Mouse (Mus musculus) embryonic facial prominence, embryonic 15.5 days (tissue): ENCODE measurements around the gene Rab5c. TPM values are rescaled to one million over a fixed set of nuclear protein-coding genes. Genes with fewer than 3 reads are reported as not detected.

Experiments
- ATAC-seq: fragments of 200-750 bp; cut with Nextera tagmentation; 2 replicates; pipeline ENCODE4 v1.8.0; 2017; ENCODE audit warnings: low read depth, moderate TSS enrichment; ENCODE audit not compliant: insufficient number of reproducible peaks, low FRiP score, low TSS enrichment
- H3K27ac ChIP-seq: fragments of 300-500 bp; sonication (generic); replicated peaks from 2 replicates; pipeline ENCODE4 v1.5.1; 2015; ENCODE audit warnings: mild to moderate bottlenecking, inconsistent platforms
- H3K27me3 ChIP-seq: fragments of 300-500 bp; sonication (generic); 2 replicates; pipeline ENCODE4 v1.6.1; 2015; ENCODE audit warnings: inconsistent platforms
- H3K36me3 ChIP-seq: fragments of 300-500 bp; sonication (generic); 2 replicates; pipeline ENCODE4 v1.6.1; 2015; ENCODE audit warnings: mild to moderate bottlenecking, inconsistent platforms
- H3K4me1 ChIP-seq: fragments of 300-500 bp; sonication (generic); 2 replicates; pipeline ENCODE4 v1.6.1; 2015; ENCODE audit warnings: inconsistent platforms
- H3K4me2 ChIP-seq: fragments of 300-500 bp; sonication (generic); replicated peaks from 2 replicates; pipeline ENCODE4 v1.6.1; 2015; ENCODE audit warnings: mild to moderate bottlenecking, inconsistent platforms
- H3K4me3 ChIP-seq: fragments of 300-500 bp; sonication (generic); replicated peaks from 2 replicates; pipeline ENCODE4 v1.5.1; 2015; ENCODE audit warnings: mild to moderate bottlenecking, inconsistent platforms
- H3K9ac ChIP-seq: fragments of 300-500 bp; sonication (generic); 2 replicates; pipeline ENCODE4 v1.6.1; 2015; ENCODE audit warnings: inconsistent platforms
- H3K9me3 ChIP-seq: fragments of 300-500 bp; sonication (generic); replicated peaks from 2 replicates; pipeline ENCODE4 v1.6.1; 2016; ENCODE audit warnings: inconsistent platforms
- WGBS: fragments of 180-500 bp; shearing (Covaris S2); methylation state at CpG from one replicate; pipeline ENCODE4 v1.1.7; 2015; 5-methylcytosine and 5-hydroxymethylcytosine counted together
- polyA plus RNA-seq: library from polyadenylated mRNA; unstranded; fragments of >200 nt; fragmentation: Nextera tagmentation; extraction: Ambion mirVana; gene quantifications from 2 replicates; pipeline ENCODE4 v1.2.1, GENCODE M21; 2015

Rab5c gene
- polyA plus RNA-seq, 1 experiment from 2014 or later = 33.2 TPM

DNA sequence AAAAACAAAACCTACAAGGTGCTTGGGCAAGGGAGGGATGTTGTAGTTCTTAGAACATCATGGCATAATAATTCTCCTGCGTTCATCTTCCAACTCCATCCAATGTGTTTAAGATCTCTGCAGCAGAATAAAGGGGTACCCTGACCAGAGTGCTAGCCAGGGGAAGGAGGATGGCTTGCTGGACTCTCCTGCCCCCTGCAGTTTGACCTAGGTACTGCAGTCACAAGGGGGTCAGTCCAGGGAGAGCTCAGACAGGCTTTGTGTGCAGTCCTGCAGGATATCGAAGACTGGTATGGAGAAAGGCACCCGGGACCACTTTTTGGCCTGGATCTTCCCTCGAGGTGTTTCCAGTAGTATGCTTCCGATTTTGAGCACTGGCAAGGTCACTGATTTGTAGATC lies 43.1 kb downstream of the Rab5c start:
- Histone ChIP-seq H3K27ac (no peak overlapping the region), H3K9ac (no peak overlapping the region), H3K36me3 (no peaks in the 10 kb centered on the region), H3K27me3 (peaks cover 11% of the 10 kb centered on the region), H3K4me1 (peaks cover 15% of the 10 kb centered on the region), H3K9me3 (no peaks in the 10 kb centered on the region), H3K4me3 (no peak overlapping the region), H3K4me2 (no peak overlapping the region)
- WGBS = 27% methylated on average over 5 of the region's 5 CpGs
- ATAC-seq = no peak

DNA sequence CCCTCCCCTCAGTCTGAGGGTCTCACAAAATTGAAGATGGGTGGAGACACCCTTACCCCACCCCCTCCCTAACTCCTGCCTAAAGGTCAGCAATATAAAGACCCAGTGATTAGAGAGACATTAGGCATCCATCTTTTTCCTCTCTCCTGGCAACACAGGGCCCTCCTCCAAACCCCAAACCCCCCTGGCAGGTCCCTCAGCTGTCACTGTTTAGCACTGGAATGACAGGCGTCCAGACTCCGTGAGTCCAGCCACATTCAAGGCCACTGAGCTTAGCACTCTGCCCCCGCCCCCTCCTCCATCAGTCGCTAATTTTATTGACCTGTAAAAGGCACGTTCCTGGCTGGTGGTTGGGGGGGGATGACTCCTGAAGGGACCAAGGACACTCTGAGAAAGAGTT lies 44.9 kb downstream of the Rab5c start:
- Histone ChIP-seq H3K4me1 (peaks cover 15% of the 10 kb centered on the region), H3K36me3 (no peaks in the 10 kb centered on the region), H3K27ac (no peak overlapping the region), H3K27me3 (peaks cover 11% of the 10 kb centered on the region), H3K4me3 (no peak overlapping the region), H3K9ac (no peak overlapping the region), H3K4me2 (no peak overlapping the region), H3K9me3 (no peaks in the 10 kb centered on the region)
- ATAC-seq = no peak
- WGBS = 32% methylated on average over 5 of the region's 5 CpGs

DNA sequence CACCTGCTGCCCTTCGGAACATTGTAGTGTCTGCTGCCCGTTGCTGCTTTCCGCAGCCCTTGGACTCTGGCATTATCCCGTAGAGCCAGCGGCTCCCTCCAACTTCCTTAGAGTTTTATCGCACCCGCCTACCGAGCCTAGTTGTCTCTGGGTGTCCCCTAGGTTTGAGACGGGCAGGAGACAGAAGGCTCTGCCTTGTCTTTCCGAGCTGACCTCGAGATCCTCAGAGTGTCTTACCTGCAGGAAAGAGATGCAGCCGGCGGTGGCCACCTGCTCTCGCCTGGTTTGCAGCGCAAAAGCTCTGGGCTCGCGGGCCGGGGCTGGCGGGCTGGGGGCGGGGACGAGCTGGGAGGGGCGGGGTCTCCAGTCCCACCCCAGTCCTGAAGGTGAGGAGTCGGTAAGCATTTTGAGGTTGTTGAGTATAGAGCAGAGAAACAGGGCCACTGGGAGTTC lies 45.8 kb downstream of the Rab5c start, which contains the start of gene Zfp385c:
Gene Zfp385c, minus strand, starts transcription at position 292 of the 453 bp plus-strand sequence.
- Histone ChIP-seq H3K27me3 (peaks cover 11% of the 10 kb centered on the region), H3K36me3 (no peaks in the 10 kb centered on the region), H3K9ac (0 out of 2 replicates have a peak within 1 kb of the TSS, but pooled peaks have one; percentile 12), H3K4me1 (peaks cover 15% of the 10 kb centered on the region), H3K27ac (no peak within 1 kb of the TSS), H3K4me2 (peak within 1 kb of the TSS; percentile 59), H3K9me3 (no peaks in the 10 kb centered on the region), H3K4me3 (peak within 1 kb of the TSS; percentile 37)
- ATAC-seq = no peak
- 2% methylated on average over 23 of the region's 23 CpGs for WGBS

DNA sequence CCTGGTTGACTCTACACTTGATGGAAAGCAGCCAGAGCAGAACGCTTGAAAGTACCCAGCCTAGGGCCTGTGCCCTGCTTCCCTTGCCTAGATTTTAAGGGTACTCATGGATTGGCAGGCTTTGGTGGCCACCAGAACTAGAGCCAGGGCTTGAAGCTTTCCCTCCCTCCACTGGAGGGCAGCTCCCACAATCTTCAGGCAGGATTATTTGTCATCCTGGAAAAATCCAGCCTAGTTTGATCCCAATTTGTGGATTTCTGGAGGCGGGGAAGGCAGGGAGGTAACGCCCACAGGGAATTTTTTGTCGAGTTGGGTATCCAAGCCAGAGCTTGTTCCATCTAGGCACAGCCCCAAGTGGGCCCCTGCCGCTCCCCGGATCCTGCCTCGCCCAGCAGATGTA lies 47.6 kb downstream of the Rab5c start:
- Histone ChIP-seq H3K27ac (no peak overlapping the region), H3K4me1 (peaks cover 15% of the 10 kb centered on the region), H3K4me2 (no peak overlapping the region), H3K4me3 (no peak overlapping the region), H3K27me3 (peaks cover 11% of the 10 kb centered on the region), H3K9ac (no peak overlapping the region), H3K36me3 (no peaks in the 10 kb centered on the region), H3K9me3 (no peaks in the 10 kb centered on the region)
- ATAC-seq = no peak
- WGBS = 53% methylated on average over 7 of the region's 7 CpGs

DNA sequence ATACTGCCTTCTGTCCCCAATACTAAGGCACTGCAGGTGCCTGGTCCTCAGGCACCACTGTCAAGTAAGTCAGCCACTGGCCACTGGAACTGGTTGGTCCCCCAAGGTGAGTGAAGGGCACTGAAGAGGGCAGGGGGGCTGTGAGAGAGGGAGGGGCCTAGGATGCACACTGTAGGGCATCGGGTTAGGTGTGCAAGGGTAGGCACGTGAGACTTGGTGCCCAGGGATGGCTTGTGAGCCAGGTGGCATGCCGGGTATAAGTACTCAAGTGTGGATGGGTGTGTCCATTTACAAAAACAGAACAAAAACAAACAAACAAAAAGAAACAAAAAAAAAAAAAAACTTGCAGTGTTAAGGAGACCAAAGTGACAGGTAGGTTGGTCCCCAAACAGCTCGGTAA lies 49.6 kb downstream of the Rab5c start:
- Histone ChIP-seq H3K4me3 (no peak overlapping the region), H3K36me3 (no peaks in the 10 kb centered on the region), H3K27ac (no peak overlapping the region), H3K4me1 (peaks cover 15% of the 10 kb centered on the region), H3K4me2 (no peak overlapping the region), H3K9ac (no peak overlapping the region), H3K9me3 (no peaks in the 10 kb centered on the region), H3K27me3 (peaks cover 11% of the 10 kb centered on the region)
- ATAC-seq = no peak
- WGBS = 63% methylated on average over 4 of the region's 4 CpGs

DNA sequence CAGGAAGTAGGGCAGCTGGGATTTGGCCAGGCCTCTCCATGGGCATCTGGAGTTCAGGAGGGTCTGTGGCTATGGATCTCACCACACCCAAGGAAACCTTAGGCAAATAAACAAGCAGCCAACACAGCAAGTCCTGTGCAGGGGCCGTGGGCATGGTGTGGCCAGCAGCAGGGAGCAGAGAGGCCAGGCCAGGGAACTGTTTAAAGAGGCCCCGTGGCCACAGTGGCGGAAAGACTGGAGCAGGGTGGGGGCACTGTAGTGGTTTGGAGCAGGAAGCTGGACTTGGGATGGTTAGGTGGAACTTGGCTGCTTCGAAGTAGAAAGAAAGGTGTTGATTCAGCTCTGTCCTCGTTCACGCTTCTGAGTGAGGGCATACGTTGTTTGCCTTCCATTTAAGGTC lies 50.8 kb downstream of the Rab5c start:
- Histone ChIP-seq H3K4me1 (peaks cover 12% of the 10 kb centered on the region), H3K4me2 (no peak overlapping the region), H3K9ac (no peak overlapping the region), H3K4me3 (no peak overlapping the region), H3K27me3 (peaks cover 5% of the 10 kb centered on the region), H3K9me3 (no peaks in the 10 kb centered on the region), H3K36me3 (no peaks in the 10 kb centered on the region), H3K27ac (no peak overlapping the region)
- ATAC-seq = peak; percentile 58
- WGBS = 79% methylated on average over 7 of the region's 7 CpGs

DNA sequence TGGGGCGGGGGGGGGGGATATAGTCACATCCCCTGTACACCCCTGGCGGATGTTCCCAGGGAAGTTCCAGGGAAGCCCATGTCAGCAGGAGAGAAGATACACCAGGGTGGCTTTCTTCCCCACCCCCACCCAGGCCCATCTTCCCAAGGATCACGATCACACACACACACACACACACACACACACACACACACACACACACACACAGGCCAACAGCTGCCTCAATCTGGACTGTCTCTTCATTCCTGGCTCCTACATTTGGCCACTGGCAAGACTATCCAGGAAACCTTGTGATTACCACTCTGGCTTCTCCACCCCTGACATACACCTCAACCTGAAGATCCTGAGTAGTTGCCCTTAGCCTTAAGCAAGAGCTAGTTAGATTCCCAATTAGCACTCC lies 52.6 kb downstream of the Rab5c start:
- Histone ChIP-seq H3K4me3 (no peak overlapping the region), H3K9ac (no peak overlapping the region), H3K27ac (no peak overlapping the region), H3K36me3 (no peaks in the 10 kb centered on the region), H3K27me3 (no peaks in the 10 kb centered on the region), H3K9me3 (no peaks in the 10 kb centered on the region), H3K4me1 (peaks cover under 1% of the 10 kb centered on the region; the same call in 1 of the 2 replicates), H3K4me2 (no peak overlapping the region)
- no peak for ATAC-seq
- WGBS = 86% methylated on average over 2 of the region's 3 CpGs

DNA sequence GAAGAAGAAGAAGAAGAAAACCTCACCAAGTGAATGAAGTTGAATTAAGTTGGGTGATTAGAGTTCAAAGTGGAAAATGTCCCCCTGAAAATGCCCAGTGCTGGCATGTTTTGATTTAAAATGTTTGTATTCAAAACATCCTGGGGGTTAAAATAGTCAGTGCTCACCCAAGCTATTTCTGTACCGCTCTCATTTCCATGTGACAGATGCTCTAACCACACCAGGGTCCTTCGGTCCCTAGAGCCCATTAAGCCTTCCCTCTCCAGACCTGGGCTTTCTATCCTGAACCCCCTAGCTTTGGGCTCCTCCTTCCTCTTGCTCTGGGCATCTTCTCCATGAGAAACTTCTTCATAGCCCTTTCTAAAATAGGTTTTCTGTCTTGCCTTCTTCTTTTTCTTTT lies 53.9 kb downstream of the Rab5c start:
- no peaks in the 10 kb centered on the region for H3K27me3 ChIP-seq
- H3K9me3 ChIP-seq = no peaks in the 10 kb centered on the region
- H3K4me3 ChIP-seq = no peak overlapping the region
- H3K4me2 ChIP-seq = no peak overlapping the region
- WGBS = 49% methylated on average over 2 of the region's 2 CpGs
- no peak overlapping the region for H3K9ac ChIP-seq
- H3K4me1 ChIP-seq = no peaks in the 10 kb centered on the region
- ATAC-seq = no peak
- H3K36me3 ChIP-seq = no peaks in the 10 kb centered on the region
- H3K27ac ChIP-seq = no peak overlapping the region

DNA sequence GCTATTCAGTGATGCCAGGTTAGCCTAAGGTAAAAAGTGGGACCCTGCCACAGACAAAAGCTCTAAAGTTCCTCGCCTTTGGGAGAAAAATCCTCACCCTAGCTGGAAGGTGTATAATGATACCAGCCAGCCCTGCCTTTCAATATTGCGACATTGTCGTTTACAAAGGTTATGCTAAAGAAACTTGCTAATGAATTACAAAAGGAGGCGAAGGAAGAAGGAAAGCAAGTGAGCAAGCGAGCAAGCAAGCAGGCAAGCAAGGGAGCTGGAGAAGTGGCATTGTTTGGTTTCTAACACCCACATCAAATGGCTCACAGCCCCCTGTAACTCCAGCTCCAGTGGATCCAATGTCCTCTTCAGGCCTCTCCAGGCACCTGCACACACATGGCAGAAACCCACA lies 55.5 kb downstream of the Rab5c start:
- no peak for ATAC-seq
- peaks cover 7% of the 10 kb centered on the region; the same call in 1 of the 2 replicates for H3K4me1 ChIP-seq
- H3K9ac ChIP-seq = no peak overlapping the region
- no peaks in the 10 kb centered on the region for H3K9me3 ChIP-seq
- WGBS = 70% methylated on average over 5 of the region's 5 CpGs
- no peak overlapping the region for H3K27ac ChIP-seq
- H3K36me3 ChIP-seq = no peaks in the 10 kb centered on the region
- no peak overlapping the region for H3K4me3 ChIP-seq
- no peak overlapping the region for H3K4me2 ChIP-seq
- H3K27me3 ChIP-seq = no peaks in the 10 kb centered on the region

DNA sequence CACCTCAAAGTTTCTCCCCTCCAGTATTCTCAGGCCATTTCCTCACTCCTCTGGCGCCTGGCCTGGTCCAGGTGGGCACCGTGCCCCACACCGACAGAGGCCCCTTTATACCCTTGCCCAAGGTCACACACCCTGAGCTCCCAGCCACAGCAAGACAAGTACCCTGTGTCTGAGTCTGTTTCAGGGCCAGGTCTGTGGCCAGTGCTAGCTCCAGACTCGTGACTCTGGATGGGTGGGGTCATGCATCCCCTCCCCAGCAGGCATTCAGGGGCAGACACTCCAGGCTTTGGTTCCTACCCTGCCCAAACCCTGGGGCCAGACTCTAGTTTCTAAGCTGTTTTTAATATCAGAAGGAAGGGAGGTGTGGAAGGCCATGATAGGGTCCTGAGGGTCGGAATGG lies 56.2 kb downstream of the Rab5c start:
- H3K36me3 ChIP-seq = no peaks in the 10 kb centered on the region
- H3K4me3 ChIP-seq = no peak overlapping the region
- H3K9ac ChIP-seq = no peak overlapping the region
- H3K9me3 ChIP-seq = no peaks in the 10 kb centered on the region
- WGBS = 76% methylated on average over 5 of the region's 5 CpGs
- no peak overlapping the region for H3K4me2 ChIP-seq
- H3K4me1 ChIP-seq = peaks cover 8% of the 10 kb centered on the region; the same call in 1 of the 2 replicates
- no peak overlapping the region for H3K27ac ChIP-seq
- 0 out of 2 replicates have a peak, but pooled peaks have one; percentile 59 for ATAC-seq
- H3K27me3 ChIP-seq = no peaks in the 10 kb centered on the region

DNA sequence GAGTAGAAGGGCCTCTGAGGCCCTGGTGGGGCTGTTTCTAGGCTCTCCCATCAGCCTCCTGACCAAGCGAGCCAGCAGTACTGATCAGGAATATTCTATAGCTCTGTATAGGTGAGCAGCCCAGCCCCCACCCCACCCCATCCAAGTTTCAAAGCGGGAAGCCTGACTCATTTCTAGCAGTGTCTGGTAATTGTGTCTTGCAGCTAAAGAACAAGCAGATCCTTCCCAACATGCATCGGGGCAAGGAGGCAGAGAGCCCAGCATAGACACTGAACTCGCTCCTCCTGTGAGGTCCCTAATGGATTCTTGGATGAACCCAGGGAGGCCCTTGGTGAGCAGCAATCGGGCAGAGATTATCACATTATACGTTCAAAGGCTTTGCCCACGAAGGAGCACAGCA lies 60.2 kb downstream of the Rab5c start:
- H3K27me3 ChIP-seq = no peaks in the 10 kb centered on the region
- no peaks in the 10 kb centered on the region for H3K9me3 ChIP-seq
- H3K36me3 ChIP-seq = no peaks in the 10 kb centered on the region
- no peak for ATAC-seq
- peaks cover 13% of the 10 kb centered on the region for H3K4me1 ChIP-seq
- H3K4me3 ChIP-seq = no peak overlapping the region
- 48% methylated on average over 7 of the region's 7 CpGs for WGBS
- H3K9ac ChIP-seq = no peak overlapping the region
- H3K27ac ChIP-seq = no peak overlapping the region
- H3K4me2 ChIP-seq = no peak overlapping the region

DNA sequence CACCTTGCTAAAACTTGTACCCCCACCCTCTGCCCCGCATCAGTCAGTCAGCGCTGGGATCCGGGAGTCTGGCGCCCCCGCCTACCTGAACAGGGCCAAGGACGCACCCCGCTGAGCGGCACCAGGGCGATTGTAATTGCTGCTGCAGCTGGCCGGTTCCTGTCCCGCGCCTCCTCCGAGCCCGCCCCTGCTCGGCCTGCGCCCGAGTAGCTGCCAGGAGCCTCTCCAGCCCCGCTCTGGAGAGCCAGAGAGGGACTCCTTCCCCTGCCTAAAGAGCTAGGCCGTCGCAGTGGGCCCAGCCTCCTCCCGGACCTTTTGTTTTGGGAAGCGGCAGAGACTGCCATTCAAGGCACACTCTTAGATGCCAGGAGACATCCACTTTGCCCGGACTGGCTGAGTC lies 64.8 kb downstream of the Rab5c start:
- peak overlapping the region; percentile 20 for H3K4me3 ChIP-seq
- peak; percentile 45; the same call in 1 of the 2 replicates for ATAC-seq
- WGBS = 5% methylated on average over 23 of the region's 23 CpGs
- peaks cover 17% of the 10 kb centered on the region for H3K4me1 ChIP-seq
- peaks cover 8% of the 10 kb centered on the region for H3K27me3 ChIP-seq
- peak overlapping the region; percentile 44 for H3K4me2 ChIP-seq
- no peaks in the 10 kb centered on the region for H3K36me3 ChIP-seq
- 0 out of 2 replicates have a peak overlapping the region, but pooled peaks have one; percentile 4 for H3K9ac ChIP-seq
- H3K27ac ChIP-seq = no peak overlapping the region
- H3K9me3 ChIP-seq = no peaks in the 10 kb centered on the region
